Mouse (Mus musculus) mouse embryonic stem cell (cell line): Measurements from ENCODE around the gene Six5.
"Not testable (repeated sequence)": the region's sequence is repeated elsewhere in the genome, so short reads cannot be mapped to it uniquely, and the experiment has no call there.

Experiments used
- in situ Hi-C, 2 experiments: fragments of 300-500 bp; cut with MboI; formaldehyde crosslinking; loops; 1 replicate in 1 of 2; 3 replicates in 1 of 2; pipeline ENCODE4 v1.14.3; 2019 to 2020; ENCODE audit warnings: low sequenced_read_pairs in 2 of 2, low pct_unique_long_range_greater_than_20kb in 1 of 2, mixed read lengths in 1 of 2; ENCODE audit not compliant: unreplicated experiment in 1 of 2

Gene Six5

GRCm38 (mm10) chr7:19094471-19094825 lies at the start of gene Six5:
Gene Six5, plus strand, starts transcription at chr7:19094594.
- in situ Hi-C loops: no loop called here

GRCm38 (mm10) chr7:19044616-19045015 lies 49.8 kb upstream of the Six5 start:
- in situ Hi-C loops: no loop called here

GRCm38 (mm10) chr7:19046286-19047069 lies 47.9 kb upstream of the Six5 start:
- in situ Hi-C loops: no loop called here

- in situ Hi-C loops: no loop called here
Observed at GRCm38 (mm10) chr7:19048006-19048527, 46.3 kb upstream of the Six5 start.

DNA sequence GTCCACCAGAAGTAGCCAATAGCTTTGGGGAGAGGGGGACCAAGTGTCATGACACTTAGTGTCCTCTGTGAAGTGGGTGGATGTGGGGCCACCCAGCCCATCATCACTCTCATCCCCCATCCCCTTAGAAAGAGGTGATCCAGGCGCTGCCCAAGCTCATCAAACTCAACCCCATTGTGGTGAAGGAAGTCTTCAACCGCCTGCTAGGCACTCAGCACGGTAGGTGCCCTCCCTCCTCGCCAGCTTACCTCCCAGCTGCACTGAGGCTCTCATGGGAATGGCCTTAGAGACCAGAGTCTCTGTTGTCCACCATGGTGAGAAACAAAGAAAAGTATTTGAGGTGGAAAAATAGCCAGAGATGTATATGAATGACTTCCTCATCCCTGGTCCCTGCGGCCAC lies 45.1 kb upstream of the Six5 start:
- in situ Hi-C loops: no loop called here

DNA sequence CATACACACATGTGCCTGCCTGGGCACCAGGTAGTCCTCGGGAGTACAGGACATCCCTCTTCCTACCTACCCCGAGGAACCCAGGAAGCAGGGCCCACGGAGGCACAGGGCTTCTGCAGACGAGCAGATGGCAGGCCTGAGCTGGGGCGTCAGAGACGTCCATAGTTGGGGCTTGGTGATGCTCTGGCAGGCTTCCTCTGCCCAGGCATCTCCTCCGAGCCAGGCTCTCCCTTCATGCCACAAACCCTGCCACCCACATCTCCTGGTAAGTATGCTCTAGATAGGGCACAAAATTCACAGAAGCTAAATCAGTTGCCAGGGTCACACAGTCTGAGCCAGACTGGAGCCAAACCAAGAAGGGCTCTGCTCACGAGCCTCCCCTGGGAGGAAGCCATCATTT lies 44.2 kb upstream of the Six5 start:
- in situ Hi-C loops: no loop called here

DNA sequence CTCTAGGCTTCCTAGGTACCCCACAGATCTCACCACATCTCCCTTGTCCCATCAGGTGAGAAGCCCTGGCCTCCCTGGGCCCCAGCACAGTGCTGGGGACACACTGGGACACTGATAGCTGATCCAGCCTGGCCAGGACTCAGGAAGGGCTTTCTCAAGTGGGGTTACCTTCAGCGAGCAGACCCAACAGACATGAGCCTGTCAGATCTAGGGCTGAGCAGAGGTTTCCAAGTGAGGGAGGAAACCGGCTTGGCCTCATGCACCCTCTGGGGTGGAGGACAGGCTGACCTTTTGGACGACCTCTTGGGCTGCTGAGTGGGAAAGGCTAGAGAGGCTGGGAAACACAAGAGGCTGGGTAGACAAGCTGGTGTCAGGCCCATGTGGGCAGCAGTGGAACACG lies 43.2 kb upstream of the Six5 start:
- in situ Hi-C loops: no loop called here

GRCm38 (mm10) chr7:19052345-19053135 lies 41.9 kb upstream of the Six5 start:
- in situ Hi-C loops: no loop called here

GRCm38 (mm10) chr7:19053136-19053532 lies 41.3 kb upstream of the Six5 start:
- in situ Hi-C loops: no loop called here

DNA sequence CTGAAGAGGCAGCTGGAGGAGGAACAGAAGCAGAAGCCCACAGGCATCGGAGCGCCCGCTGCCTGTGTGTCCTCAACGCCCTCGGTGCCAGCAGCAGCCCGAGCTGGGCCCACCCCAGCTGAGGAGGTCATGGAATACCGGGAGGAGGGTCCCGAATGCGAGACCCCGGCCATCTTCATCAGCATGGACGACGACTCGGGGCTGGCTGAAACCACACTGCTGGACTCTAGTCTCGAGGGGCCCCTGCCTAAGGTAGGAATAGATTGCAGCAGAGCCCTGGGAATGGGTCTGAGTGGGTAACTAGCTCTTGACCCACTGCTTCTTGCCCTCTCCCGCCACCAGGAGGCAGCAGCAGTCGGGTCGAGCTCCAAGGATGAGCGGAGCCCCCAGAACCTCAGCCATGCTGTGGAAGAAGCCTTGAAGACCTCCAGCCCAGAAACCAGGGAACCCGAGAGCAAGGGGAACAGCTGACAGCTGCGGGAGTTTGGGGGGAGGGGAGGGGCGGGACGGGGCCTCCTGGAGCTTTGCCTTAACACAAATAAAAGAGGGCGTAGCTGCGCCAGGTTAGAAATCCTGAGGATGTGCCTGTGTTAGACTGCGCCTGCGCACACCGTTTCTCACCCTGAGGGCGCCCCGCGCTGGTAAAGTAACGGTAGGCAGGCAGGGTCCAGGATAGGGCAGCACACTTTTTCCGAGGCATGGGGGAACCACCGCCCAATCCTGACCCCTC lies 40.2 kb upstream of the Six5 start, which contains the start of gene Rsph6a:
Gene Rsph6a, plus strand, starts transcription at position 644 of the 730 bp plus-strand sequence.
- in situ Hi-C loops: no loop called here

- in situ Hi-C loops: no loop called here
Observed at GRCm38 (mm10) chr7:19054777-19055076, 39.7 kb upstream of the Six5 start.

DNA sequence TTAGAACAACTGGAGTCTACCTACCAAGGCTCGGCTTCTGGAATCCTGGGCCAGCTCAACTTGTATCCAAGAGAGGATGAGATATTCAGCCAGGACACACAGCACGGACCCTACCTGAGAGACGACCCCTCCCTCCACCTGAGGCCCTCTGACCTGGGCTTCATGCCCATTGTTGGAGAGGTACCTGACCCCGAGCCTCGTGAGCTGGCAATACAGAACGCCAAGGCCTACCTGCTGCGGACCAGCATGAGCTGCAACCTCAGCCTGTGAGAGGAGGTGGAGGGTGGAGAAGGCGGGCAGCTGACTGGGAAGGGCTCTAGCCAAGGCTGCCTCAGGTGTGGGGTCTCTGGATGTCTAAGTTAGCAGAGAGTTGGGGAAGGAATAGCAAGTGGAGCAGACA lies 39.3 kb upstream of the Six5 start:
- in situ Hi-C loops: no loop called here

DNA sequence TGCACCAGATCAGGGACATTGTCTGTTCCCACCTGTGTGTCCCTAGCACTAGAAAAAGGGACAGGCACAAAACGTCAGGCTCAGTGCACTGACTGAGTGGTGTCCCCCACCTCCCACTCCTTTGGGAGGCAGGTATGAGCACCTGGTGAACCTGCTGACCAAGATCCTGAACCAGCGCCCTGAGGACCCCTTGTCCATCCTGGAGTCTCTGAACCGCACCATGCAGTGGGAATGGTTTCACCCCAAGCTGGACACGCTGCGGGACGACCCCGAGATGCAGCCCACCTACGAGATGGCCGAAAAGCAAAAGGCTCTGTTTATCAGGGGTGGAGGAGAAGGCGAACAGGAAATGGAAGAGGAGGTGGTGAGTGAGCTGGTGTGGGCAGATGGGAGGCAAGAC lies 37.0 kb upstream of the Six5 start:
- in situ Hi-C loops: no loop called here

GRCm38 (mm10) chr7:19065896-19066295 lies 28.5 kb upstream of the Six5 start:
- in situ Hi-C loops: no loop called here

GRCm38 (mm10) chr7:19067063-19067462 lies 27.3 kb upstream of the Six5 start:
- in situ Hi-C loops: no loop called here

GRCm38 (mm10) chr7:19067935-19068334 lies 26.5 kb upstream of the Six5 start:
- in situ Hi-C loops: no loop called here

- in situ Hi-C loops: no loop called here
Observed at GRCm38 (mm10) chr7:19068707-19069106, 25.7 kb upstream of the Six5 start.

DNA sequence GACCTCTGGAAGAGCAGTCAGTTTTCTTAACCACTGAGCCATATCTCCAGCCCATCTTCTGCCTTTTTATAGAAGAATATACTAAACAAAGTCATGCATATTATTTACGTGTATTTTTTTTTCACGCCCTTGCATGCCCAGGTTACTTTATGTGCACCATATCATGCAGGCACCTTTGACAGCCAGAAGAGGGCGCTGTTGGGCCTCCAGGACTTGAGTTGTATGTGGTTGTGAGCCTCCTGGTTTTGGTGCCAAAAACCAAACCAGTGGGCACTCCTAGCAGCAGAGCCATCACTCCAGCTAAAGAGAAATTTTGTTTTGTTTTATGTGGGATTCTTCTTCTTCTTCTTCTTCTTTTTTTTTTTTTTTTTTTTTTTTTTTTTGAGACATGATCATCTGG lies 24.9 kb upstream of the Six5 start:
- in situ Hi-C loops: no loop called here

DNA sequence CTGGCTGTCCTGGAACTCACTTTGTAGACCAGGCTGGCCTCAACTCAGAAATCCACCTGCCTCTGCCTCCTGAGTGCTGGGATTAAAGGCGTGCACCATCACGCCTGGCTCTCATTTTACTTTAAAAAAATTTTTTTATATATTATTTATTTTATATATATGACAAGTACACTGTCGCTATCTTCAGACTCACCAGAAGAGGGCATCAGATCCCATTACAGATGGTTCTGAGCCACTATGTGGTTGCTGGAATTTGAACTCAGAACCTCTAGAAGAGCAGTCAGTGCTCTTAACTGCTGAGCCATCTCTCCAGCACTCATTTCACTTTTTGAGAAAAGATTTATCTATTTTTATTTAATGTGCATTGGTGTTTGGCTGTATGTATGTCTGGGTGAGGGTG lies 23.4 kb upstream of the Six5 start:
- in situ Hi-C loops: not testable (repeated sequence)
